Mouse (Mus musculus): ENCODE measurements around the gene Glb1. TPM values are rescaled to one million over a fixed set of nuclear protein-coding genes. Genes with fewer than 3 reads are reported as not detected.
A peak's percentile ranks its signal among the peaks of the same experiment; 100 is the strongest.

Glb1 gene
- polyA plus RNA-seq, 1 experiment from 2014 or later: 26.4 TPM

DNA sequence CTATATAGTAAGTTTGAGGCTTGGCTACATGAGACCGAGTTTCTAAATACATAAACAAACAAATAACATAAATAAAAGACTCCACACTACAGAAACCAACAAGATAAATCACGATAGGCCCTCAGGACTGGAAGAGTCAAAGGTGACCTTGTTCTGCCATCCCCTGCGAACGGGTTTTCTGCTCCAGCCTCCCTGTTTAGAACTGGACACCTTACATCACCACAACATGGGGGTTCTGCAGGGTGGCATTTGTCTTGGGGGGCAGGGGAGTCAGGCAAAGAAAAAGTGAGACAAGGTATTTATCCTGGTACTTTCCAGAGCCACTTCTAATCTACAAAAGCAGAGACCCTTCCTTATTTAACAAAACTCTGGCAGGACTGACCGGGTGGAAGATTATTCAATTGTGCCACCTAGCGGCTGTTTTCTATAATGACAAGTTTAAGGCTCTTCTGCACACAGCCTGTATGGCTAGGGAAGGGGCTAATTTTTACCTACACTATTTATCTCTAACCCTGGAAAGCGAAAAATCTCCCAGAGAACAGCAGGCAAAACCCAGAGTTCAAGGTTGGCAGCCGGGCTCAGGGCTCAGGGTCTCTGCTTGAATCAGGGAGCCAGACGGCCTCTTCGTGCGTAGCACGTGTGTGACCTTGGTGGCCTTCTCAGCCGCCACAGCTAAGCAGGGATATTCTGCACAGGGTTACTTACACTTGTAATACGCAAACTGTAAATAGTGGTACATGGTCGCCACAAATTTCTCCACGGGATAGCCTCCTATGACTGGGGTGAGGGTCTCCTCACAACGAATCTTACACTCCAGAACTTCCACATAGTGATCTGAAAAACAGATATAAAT lies 19.8 kb upstream of the Glb1 start:
- H3K36me3 ChIP-seq (ENCODE audit: control insufficient read depth, insufficient read depth, low read length): 0 out of 2 replicates have a peak, but pooled peaks cover 7% of the 10 kb centered on the region
- no peak overlapping the region for H3K4me2 ChIP-seq
- ATAC-seq (replicated peaks; ENCODE audit: low FRiP score) (peak; percentile 42), DNase-seq (ENCODE audit: low spot score) (no peak)
- no peaks in the 10 kb centered on the region for H3K9me3 ChIP-seq (ENCODE audit: control insufficient read depth, low read length)
- no peaks in the 10 kb centered on the region for H3K27me3 ChIP-seq (replicated peaks; ENCODE audit: control insufficient read depth, insufficient read depth, low read length)
- H3K9ac ChIP-seq (ENCODE audit: low read depth, low read length): no peak overlapping the region
- H3K4me3 ChIP-seq (ENCODE audit: low read depth, low read length): no peak overlapping the region
- no peaks in the 10 kb centered on the region for H3K4me1 ChIP-seq (replicated peaks; ENCODE audit: control insufficient read depth, insufficient read depth, low read length)
- H3K27ac ChIP-seq (ENCODE audit: low read depth, low read length): no peak overlapping the region
- 66% methylated on average over 17 of the region's 17 CpGs for WGBS

DNA sequence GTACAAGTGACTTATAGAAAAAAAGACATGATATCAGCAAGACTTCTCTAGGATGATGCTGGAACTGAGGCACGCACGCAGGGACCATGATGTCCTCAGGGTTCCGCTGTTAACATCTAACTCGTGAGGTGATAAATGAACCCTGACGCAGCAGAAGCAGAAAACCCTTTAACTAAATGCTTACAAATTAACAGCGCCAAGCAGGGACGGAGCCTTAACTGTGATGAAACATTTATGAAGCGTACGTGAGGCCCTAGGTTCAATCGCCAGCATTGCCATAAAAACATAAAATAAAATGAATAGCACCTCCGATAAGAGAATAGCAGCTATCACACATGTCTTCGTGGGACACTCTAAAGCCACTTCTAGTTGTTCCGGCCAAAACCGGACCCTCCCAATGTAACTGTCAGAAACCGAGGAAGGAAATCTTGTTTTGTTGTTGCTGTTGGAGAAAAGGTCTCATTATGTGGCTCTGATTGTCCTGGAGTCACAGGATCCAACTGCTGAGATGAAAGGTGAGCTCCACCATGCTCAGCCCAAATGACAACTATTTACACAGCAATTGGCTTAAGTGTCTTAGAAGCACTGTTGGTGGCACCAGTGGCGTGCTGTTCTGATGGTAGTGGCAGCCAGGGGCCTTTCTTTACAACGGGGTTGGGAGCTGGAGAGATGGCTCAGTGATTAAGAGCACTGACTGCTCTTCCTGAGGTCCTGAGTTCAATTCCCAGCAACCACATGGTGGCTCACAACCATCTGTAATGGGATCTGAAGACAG lies 17.8 kb upstream of the Glb1 start:
- no peaks in the 10 kb centered on the region for H3K9me3 ChIP-seq (ENCODE audit: control insufficient read depth, low read length)
- 90% methylated on average over 17 of the region's 17 CpGs for WGBS
- no peak for ATAC-seq (replicated peaks; ENCODE audit: low FRiP score)
- H3K4me3 ChIP-seq (ENCODE audit: low read depth, low read length): no peak overlapping the region
- H3K9ac ChIP-seq (ENCODE audit: low read depth, low read length): no peak overlapping the region
- no peak for DNase-seq (ENCODE audit: low spot score)
- H3K36me3 ChIP-seq (ENCODE audit: control insufficient read depth, insufficient read depth, low read length): 0 out of 2 replicates have a peak, but pooled peaks cover 5% of the 10 kb centered on the region
- no peaks in the 10 kb centered on the region for H3K27me3 ChIP-seq (replicated peaks; ENCODE audit: control insufficient read depth, insufficient read depth, low read length)
- H3K27ac ChIP-seq (ENCODE audit: low read depth, low read length): no peak overlapping the region
- no peak overlapping the region for H3K4me2 ChIP-seq
- no peaks in the 10 kb centered on the region; the same call in 1 of the 2 replicates for H3K4me1 ChIP-seq (replicated peaks; ENCODE audit: control insufficient read depth, insufficient read depth, low read length)

DNA sequence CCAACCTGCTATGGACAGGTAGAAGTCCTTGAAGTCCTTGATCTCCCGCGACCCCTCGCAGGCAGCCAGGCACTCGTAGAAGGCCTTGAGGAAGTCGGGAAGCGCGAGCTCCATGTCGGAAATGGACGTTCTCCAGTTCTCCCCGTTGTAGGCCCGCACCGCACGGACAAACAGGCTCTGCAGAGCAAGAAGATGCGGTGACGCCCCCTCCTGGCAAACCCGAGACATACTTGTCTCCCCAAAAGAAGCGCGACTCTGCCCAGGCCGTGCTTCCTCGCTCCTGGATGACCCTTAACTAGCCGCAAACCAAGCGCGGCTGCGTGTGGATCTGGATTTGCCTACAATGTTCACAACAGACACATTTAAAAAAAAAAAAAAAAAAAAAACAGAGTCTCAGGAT lies 16.2 kb upstream of the Glb1 start:
- H3K27ac ChIP-seq (ENCODE audit: low read depth, low read length): no peak overlapping the region
- DNase-seq (ENCODE audit: low spot score): no peak
- WGBS: 90% methylated on average over 24 of the region's 24 CpGs
- ATAC-seq (replicated peaks; ENCODE audit: low FRiP score): no peak
- H3K4me2 ChIP-seq: no peak overlapping the region
- no peak overlapping the region for H3K9ac ChIP-seq (ENCODE audit: low read depth, low read length)
- H3K27me3 ChIP-seq (replicated peaks; ENCODE audit: control insufficient read depth, insufficient read depth, low read length): no peaks in the 10 kb centered on the region
- peaks cover 2% of the 10 kb centered on the region; the same call in 1 of the 2 replicates for H3K4me1 ChIP-seq (replicated peaks; ENCODE audit: control insufficient read depth, insufficient read depth, low read length)
- no peak overlapping the region for H3K4me3 ChIP-seq (ENCODE audit: low read depth, low read length)
- 0 out of 2 replicates have a peak, but pooled peaks cover 3% of the 10 kb centered on the region for H3K36me3 ChIP-seq (ENCODE audit: control insufficient read depth, insufficient read depth, low read length)
- H3K9me3 ChIP-seq (ENCODE audit: control insufficient read depth, low read length): no peaks in the 10 kb centered on the region

DNA sequence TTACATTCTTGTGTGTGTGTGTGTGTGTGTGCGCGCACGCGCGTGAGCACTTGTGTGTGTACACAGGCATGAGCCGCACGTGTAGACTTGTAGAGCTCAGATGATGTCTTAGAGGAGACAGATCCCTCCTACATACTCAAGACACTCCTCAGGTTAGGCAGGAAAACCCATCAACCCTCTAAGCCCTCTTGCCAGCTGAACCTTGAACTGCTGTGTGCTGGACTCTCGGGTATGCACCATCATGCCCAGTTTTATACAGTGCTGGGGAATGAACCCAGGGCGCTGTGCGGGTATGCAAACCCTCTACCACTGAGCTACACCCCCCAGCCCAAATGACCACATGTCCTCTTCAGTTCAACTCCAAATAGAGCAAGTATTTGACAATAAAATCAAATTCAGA lies 15.7 kb upstream of the Glb1 start:
- Histone ChIP-seq H3K9ac (ENCODE audit: low read depth, low read length) (no peak overlapping the region), H3K27me3 (replicated peaks; ENCODE audit: control insufficient read depth, insufficient read depth, low read length) (no peaks in the 10 kb centered on the region), H3K4me1 (replicated peaks; ENCODE audit: control insufficient read depth, insufficient read depth, low read length) (peaks cover 2% of the 10 kb centered on the region; the same call in 1 of the 2 replicates), H3K36me3 (ENCODE audit: control insufficient read depth, insufficient read depth, low read length) (no peaks in the 10 kb centered on the region), H3K27ac (ENCODE audit: low read depth, low read length) (no peak overlapping the region), H3K9me3 (ENCODE audit: control insufficient read depth, low read length) (no peaks in the 10 kb centered on the region), H3K4me2 (no peak overlapping the region), H3K4me3 (ENCODE audit: low read depth, low read length) (no peak overlapping the region)
- ATAC-seq (replicated peaks; ENCODE audit: low FRiP score) (no peak), DNase-seq (ENCODE audit: low spot score) (no peak)
- 92% methylated on average over 10 of the region's 10 CpGs for WGBS

DNA sequence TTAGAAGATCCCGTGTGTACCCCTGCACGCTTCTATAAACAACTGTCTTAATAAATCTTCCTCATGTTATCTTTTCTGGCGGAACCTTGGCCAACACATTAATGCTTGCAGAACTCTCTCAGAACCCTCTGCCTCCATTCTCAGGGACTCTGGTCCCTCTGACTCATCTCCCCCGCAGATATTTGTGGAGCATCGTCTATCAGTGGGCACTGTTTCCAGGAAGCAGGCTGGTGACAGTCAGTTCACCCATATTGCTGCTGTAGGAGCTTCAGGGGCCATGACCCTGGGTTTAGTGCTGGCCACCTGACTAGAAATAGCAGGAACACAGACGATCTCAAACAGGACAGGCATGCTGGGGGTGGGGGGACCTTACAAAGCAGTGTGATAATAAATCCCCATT lies 13.8 kb upstream of the Glb1 start:
- ATAC-seq (replicated peaks; ENCODE audit: low FRiP score) (no peak), DNase-seq (ENCODE audit: low spot score) (no peak)
- H3K9me3 ChIP-seq (ENCODE audit: control insufficient read depth, low read length): no peaks in the 10 kb centered on the region
- peaks cover 2% of the 10 kb centered on the region; the same call in 1 of the 2 replicates for H3K4me1 ChIP-seq (replicated peaks; ENCODE audit: control insufficient read depth, insufficient read depth, low read length)
- no peak overlapping the region for H3K27ac ChIP-seq (ENCODE audit: low read depth, low read length)
- H3K36me3 ChIP-seq (ENCODE audit: control insufficient read depth, insufficient read depth, low read length): no peaks in the 10 kb centered on the region
- WGBS: 65% methylated on average over 6 of the region's 6 CpGs
- H3K27me3 ChIP-seq (replicated peaks; ENCODE audit: control insufficient read depth, insufficient read depth, low read length): no peaks in the 10 kb centered on the region
- no peak overlapping the region for H3K9ac ChIP-seq (ENCODE audit: low read depth, low read length)
- no peak overlapping the region for H3K4me2 ChIP-seq
- no peak overlapping the region for H3K4me3 ChIP-seq (ENCODE audit: low read depth, low read length)

DNA sequence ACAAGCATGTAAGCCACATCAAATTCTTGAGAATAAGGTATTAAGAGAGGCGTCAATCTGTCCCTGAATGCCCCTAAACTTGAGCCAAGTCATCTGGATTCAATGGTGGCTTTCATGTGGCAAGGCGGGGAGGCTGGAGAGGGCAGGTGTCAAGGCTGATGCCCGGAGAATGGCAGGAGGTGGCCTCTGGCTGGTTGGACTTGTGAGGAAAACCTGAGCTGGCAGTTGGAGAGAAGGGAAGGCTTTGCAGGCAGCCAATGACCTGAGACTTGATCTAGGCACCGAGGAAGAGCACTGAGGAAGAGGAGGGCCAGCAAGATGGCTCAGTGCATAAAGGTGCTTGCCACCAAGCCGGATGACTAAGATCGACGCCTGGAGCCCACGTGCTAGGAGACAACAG lies 12.6 kb upstream of the Glb1 start:
- Histone ChIP-seq H3K27me3 (replicated peaks; ENCODE audit: control insufficient read depth, insufficient read depth, low read length) (no peaks in the 10 kb centered on the region), H3K27ac (ENCODE audit: low read depth, low read length) (no peak overlapping the region), H3K9ac (ENCODE audit: low read depth, low read length) (no peak overlapping the region), H3K9me3 (ENCODE audit: control insufficient read depth, low read length) (no peaks in the 10 kb centered on the region), H3K4me3 (ENCODE audit: low read depth, low read length) (no peak overlapping the region), H3K36me3 (ENCODE audit: control insufficient read depth, insufficient read depth, low read length) (no peaks in the 10 kb centered on the region), H3K4me2 (no peak overlapping the region), H3K4me1 (replicated peaks; ENCODE audit: control insufficient read depth, insufficient read depth, low read length) (peaks cover 2% of the 10 kb centered on the region; the same call in 1 of the 2 replicates)
- ATAC-seq (replicated peaks; ENCODE audit: low FRiP score) (no peak), DNase-seq (ENCODE audit: low spot score) (no peak)
- 84% methylated on average over 8 of the region's 8 CpGs for WGBS

DNA sequence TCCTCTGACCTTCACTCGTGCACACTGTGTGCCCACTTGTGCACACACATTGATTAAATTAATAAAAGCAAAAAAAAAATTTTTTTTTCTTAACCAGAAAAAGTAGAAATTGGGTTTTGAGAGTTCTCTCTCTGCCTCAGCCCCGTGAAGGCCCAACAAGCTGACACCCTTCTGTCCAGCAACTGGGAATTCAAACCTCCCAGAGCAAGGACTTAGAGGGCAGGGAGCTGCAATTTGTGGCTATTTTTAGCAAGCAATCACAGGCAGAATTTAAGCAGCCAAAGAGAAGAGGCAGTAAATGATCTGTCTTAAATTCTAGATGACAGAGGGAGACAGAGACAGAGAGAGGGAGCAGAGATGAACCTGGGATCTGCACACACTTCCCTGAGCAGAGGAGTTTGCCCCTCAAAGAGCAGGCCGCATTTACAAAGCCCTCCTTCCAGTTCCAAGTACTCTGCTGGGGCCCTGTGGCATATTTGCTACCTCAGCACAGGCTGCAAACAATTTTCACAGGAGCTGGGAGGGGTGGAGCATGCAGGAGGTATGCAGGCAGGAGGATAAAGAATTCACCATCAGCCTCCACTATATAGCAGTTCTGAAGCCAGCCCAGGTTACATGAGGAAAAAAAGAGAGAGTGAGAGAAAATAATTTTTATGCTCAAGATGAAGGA lies 12.0 kb upstream of the Glb1 start:
- Histone ChIP-seq H3K9me3 (ENCODE audit: control insufficient read depth, low read length) (no peaks in the 10 kb centered on the region), H3K36me3 (ENCODE audit: control insufficient read depth, insufficient read depth, low read length) (no peaks in the 10 kb centered on the region), H3K4me1 (replicated peaks; ENCODE audit: control insufficient read depth, insufficient read depth, low read length) (peaks cover 2% of the 10 kb centered on the region; the same call in 1 of the 2 replicates), H3K27me3 (replicated peaks; ENCODE audit: control insufficient read depth, insufficient read depth, low read length) (no peaks in the 10 kb centered on the region), H3K4me2 (no peak overlapping the region), H3K4me3 (ENCODE audit: low read depth, low read length) (no peak overlapping the region), H3K27ac (ENCODE audit: low read depth, low read length) (no peak overlapping the region), H3K9ac (ENCODE audit: low read depth, low read length) (no peak overlapping the region)
- 76% methylated on average over 3 of the region's 3 CpGs for WGBS
- ATAC-seq (replicated peaks; ENCODE audit: low FRiP score) (no peak), DNase-seq (ENCODE audit: low spot score) (no peak)

DNA sequence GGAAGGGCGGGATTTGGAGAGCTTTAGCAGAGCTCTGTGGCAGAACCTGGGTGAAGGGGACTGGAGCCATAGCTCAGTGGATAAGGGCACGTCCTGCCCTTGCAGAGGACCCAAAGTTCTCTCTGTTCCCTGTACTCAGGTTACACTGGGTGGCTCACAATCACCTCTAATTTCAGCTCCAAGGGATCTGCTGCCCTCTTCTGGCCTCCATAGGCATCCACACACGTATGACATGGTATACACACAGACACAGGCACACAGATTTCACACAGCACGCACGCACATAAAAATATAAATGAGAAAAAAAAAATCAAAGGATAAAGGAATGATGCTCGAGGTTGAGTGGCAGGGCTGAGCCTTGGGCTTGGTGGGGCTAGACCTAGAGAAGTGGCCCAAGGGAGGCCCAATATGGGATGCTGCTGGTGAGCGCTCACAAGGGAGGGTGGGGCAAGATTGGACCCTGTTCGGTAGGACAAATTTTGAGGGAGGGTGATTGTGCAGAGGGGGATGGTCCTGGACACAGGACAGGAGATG lies 11.4 kb upstream of the Glb1 start:
- peak overlapping the region; percentile 86; the same call in 1 of the 2 replicates for H3K27ac ChIP-seq (ENCODE audit: low read depth, low read length)
- 77% methylated on average over 8 of the region's 8 CpGs for WGBS
- no peak for DNase-seq (ENCODE audit: low spot score)

More for the DNA sequence above, 11.4 kb upstream of the Glb1 start:
- no peaks in the 10 kb centered on the region for H3K36me3 ChIP-seq (ENCODE audit: control insufficient read depth, insufficient read depth, low read length)
- peaks cover 4% of the 10 kb centered on the region; the same call in 1 of the 2 replicates for H3K4me1 ChIP-seq (replicated peaks; ENCODE audit: control insufficient read depth, insufficient read depth, low read length)
- peak; percentile 3 for ATAC-seq (replicated peaks; ENCODE audit: low FRiP score)
- no peaks in the 10 kb centered on the region for H3K9me3 ChIP-seq (ENCODE audit: control insufficient read depth, low read length)
- peak overlapping the region; percentile 95 for H3K4me2 ChIP-seq
- peak overlapping the region; percentile 85 for H3K4me3 ChIP-seq (ENCODE audit: low read depth, low read length)
- H3K27me3 ChIP-seq (replicated peaks; ENCODE audit: control insufficient read depth, insufficient read depth, low read length): no peaks in the 10 kb centered on the region
- H3K9ac ChIP-seq (ENCODE audit: low read depth, low read length): no peak overlapping the region
